Mouse (Mus musculus): ENCODE measurements around the gene Glmn. TPM values are rescaled to one million over a fixed set of nuclear protein-coding genes. Genes with fewer than 3 reads are reported as not detected.

Gene Glmn
- total and polyA plus RNA-seq, 3 experiments: 11.6 to 29.1 (median 28.2) TPM

DNA sequence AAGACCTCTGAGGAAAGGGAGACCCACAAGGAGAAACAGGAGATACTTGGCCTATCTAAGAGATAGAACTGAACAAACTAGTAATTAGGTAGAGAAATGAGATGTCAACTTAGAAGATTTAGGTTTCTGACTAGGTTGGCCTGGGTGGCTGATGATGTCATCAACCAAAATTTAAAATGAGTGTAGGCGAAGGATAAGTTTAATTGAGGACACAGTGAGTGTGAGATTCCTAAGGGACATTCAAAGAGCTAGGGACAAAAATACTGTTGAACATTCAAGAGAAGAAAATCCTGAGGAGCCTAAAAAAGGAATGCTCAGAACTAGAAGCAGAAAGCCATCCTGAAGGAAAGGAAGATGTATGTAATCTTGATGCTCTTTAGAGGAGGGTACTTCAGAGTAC is 81.6 kb downstream of the Glmn start:
- Histone ChIP-seq H3K79me2 (replicated peaks; ENCODE audit: control insufficient read depth, extremely low read depth, insufficient read depth, poor library complexity, severe bottlenecking) (no peaks in the 10 kb centered on the region), H3K36me3 (replicated peaks in 1 of 2; ENCODE audit: control insufficient read depth in 1 of 2, insufficient read depth in 1 of 2, low read length in 1 of 2) (peaks cover 0 to 3% of the 10 kb centered on the region in 2 experiments), H3K9me3 (replicated peaks; ENCODE audit: low read length) (no peaks in the 10 kb centered on the region), H3K4me2 (ENCODE audit: insufficient read depth, low read depth, poor library complexity, severe bottlenecking) (no peak overlapping the region), H3K27me3 (replicated peaks) (no peaks in the 10 kb centered on the region), H3K27ac (ENCODE audit: insufficient read depth, low read depth) (no peak overlapping the region), H3K4me1 (ENCODE audit: control insufficient read depth in 1 of 2, insufficient read depth in 2 of 2) (peaks cover 5 to 24% of the 10 kb centered on the region in 2 experiments; a peak in 3 of 4 replicates), H3K4me3 (replicated peaks in 1 of 3; ENCODE audit: low read depth in 2 of 3, low read length in 2 of 3, poor library complexity in 1 of 3) (no peak overlapping the region), H3K9ac (ENCODE audit: insufficient read depth, low read depth) (no peak overlapping the region)
- dilution Hi-C loops (cut with MboI; ENCODE audit: extremely low pct_ligation_motif_present, extremely low pct_unique_long_range_greater_than_20kb, low sequenced_read_pairs) (no loop called here), in situ Hi-C loops (cut with MboI; ENCODE audit: low pct_ligation_motif_present, low pct_unique_long_range_greater_than_20kb, low sequenced_read_pairs) (loop anchor here (5.0 to 25.0 kb wide), 2 partner anchors 179 to 529 kb away; no protein-coding TSS in a partner anchor)
- no peak for DNase-seq (ENCODE audit: extremely low read depth)
- TF ChIP-seq POLR2A (IDR thresholded peaks at IDR 0.05; ENCODE audit: low read depth, low read length) (no peak), CHD1 (IDR thresholded peaks at IDR 0.05; ENCODE audit: low read depth, low read length) (no peak), ZKSCAN1 (IDR thresholded peaks at IDR 0.05; ENCODE audit: borderline replicate concordance, low read depth, low read length) (no peak), UBTF (IDR thresholded peaks at IDR 0.05; ENCODE audit: low read depth, low read length) (no peak), NELFE (IDR thresholded peaks at IDR 0.05; ENCODE audit: low read depth, low read length) (no peak), TBP (conservative IDR thresholded peaks at IDR 0.05; ENCODE audit: low read depth, low read length) (no peak), USF1 (IDR thresholded peaks at IDR 0.05; ENCODE audit: low read depth, low read length) (no peak), ZMIZ1 (IDR thresholded peaks at IDR 0.05; ENCODE audit: low read depth, low read length) (no peak), JUN (IDR thresholded peaks at IDR 0.05; ENCODE audit: insufficient read depth, low read depth, low read length) (no peak), USF2 (conservative IDR thresholded peaks at IDR 0.05; ENCODE audit: low read depth, low read length) (no peak), MAZ (IDR thresholded peaks at IDR 0.05; ENCODE audit: low read depth, low read length) (no peak), CTCF (conservative IDR thresholded peaks at IDR 0.05 in 1 of 2, IDR thresholded peaks at IDR 0.05 in 1 of 2; ENCODE audit: low read depth in 2 of 2, low read length in 2 of 2) (no peak), HCFC1 (IDR thresholded peaks at IDR 0.05; ENCODE audit: low read depth, low read length) (no peak), ZNF384 (IDR thresholded peaks at IDR 0.05; ENCODE audit: low read depth, low read length) (no peak), SMC3 (IDR thresholded peaks at IDR 0.05; ENCODE audit: low read depth, low read length) (no peak), SIN3A (IDR thresholded peaks at IDR 0.05; ENCODE audit: low read length) (no peak), MYC (IDR thresholded peaks at IDR 0.05; ENCODE audit: low read depth, low read length) (no peak)

DNA sequence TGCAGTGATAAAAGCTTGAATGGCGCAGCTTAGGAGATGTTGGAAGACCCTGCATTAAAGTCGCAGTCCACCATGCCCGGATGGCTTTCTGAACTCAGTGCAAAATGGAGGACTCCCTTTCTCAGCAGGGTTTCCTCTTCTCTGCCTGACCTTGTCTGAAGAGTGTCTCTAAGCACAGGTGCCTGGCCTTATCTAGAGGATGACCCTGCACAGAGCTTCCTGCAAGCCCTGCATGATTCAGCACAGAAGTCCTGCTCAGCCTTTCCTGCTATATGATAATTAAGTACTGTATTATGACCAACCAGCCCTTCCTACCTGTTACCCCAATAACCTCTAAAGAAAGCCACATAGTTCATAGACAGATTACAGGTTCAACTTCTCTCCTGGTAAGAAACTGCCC is 82.2 kb downstream of the Glmn start:
- no peaks in the 10 kb centered on the region for H3K9me3 ChIP-seq (replicated peaks; ENCODE audit: low read length)
- dilution Hi-C loops (cut with MboI; ENCODE audit: extremely low pct_ligation_motif_present, extremely low pct_unique_long_range_greater_than_20kb, low sequenced_read_pairs): no loop called here
- no peak overlapping the region for H3K4me3 ChIP-seq (replicated peaks in 1 of 3; ENCODE audit: low read depth in 2 of 3, low read length in 2 of 3, poor library complexity in 1 of 3)
- no peak overlapping the region for H3K9ac ChIP-seq (ENCODE audit: insufficient read depth, low read depth)
- peaks cover 2 to 6% of the 10 kb centered on the region in 2 experiments for H3K36me3 ChIP-seq (replicated peaks in 1 of 2; ENCODE audit: control insufficient read depth in 1 of 2, insufficient read depth in 1 of 2, low read length in 1 of 2)
- no peak for DNase-seq (ENCODE audit: extremely low read depth)
- in situ Hi-C loops (cut with MboI; ENCODE audit: low pct_ligation_motif_present, low pct_unique_long_range_greater_than_20kb, low sequenced_read_pairs): loop anchor here (5.0 to 25.0 kb wide), 2 partner anchors 178 to 528 kb away; no protein-coding TSS in a partner anchor
- H3K4me1 ChIP-seq (ENCODE audit: control insufficient read depth in 1 of 2, insufficient read depth in 2 of 2): peaks cover 5 to 24% of the 10 kb centered on the region in 2 experiments; a peak in 3 of 4 replicates
- no peak overlapping the region for H3K27ac ChIP-seq (ENCODE audit: insufficient read depth, low read depth)
- H3K4me2 ChIP-seq (ENCODE audit: insufficient read depth, low read depth, poor library complexity, severe bottlenecking): no peak overlapping the region
- no peak for TF ChIP-seq BHLHE40 (IDR thresholded peaks at IDR 0.05; ENCODE audit: low read depth, low read length)
- no peak for TF ChIP-seq ZNF384 (IDR thresholded peaks at IDR 0.05; ENCODE audit: low read depth, low read length)
- TF ChIP-seq JUND (conservative IDR thresholded peaks at IDR 0.05; ENCODE audit: low read depth, low read length): no peak
- no peak for TF ChIP-seq E2F4 (IDR thresholded peaks at IDR 0.05; ENCODE audit: insufficient replicate concordance, low read depth, low read length)
- no peak for TF ChIP-seq POLR2AphosphoS2 (IDR thresholded peaks at IDR 0.05; ENCODE audit: low read depth, low read length)
- TF ChIP-seq NRF1 (IDR thresholded peaks at IDR 0.05; ENCODE audit: low read depth, low read length): no peak
- TF ChIP-seq HCFC1 (IDR thresholded peaks at IDR 0.05; ENCODE audit: low read depth, low read length): no peak
- no peak for TF ChIP-seq CHD2 (IDR thresholded peaks at IDR 0.05; ENCODE audit: low read length)
- no peak for TF ChIP-seq CTCF (conservative IDR thresholded peaks at IDR 0.05 in 1 of 2, IDR thresholded peaks at IDR 0.05 in 1 of 2; ENCODE audit: low read depth in 2 of 2, low read length in 2 of 2)
- no peak for TF ChIP-seq ELF1 (IDR thresholded peaks at IDR 0.05; ENCODE audit: low read depth, low read length)
- no peak for TF ChIP-seq ETS1 (conservative IDR thresholded peaks at IDR 0.05; ENCODE audit: low read depth, low read length)
- TF ChIP-seq MYC (IDR thresholded peaks at IDR 0.05; ENCODE audit: low read depth, low read length): no peak
- TF ChIP-seq KAT2A (IDR thresholded peaks at IDR 0.05; ENCODE audit: insufficient replicate concordance, low read length): no peak
- no peak for TF ChIP-seq USF1 (IDR thresholded peaks at IDR 0.05; ENCODE audit: low read depth, low read length)
- no peaks in the 10 kb centered on the region for H3K27me3 ChIP-seq (replicated peaks)
- H3K79me2 ChIP-seq (replicated peaks; ENCODE audit: control insufficient read depth, extremely low read depth, insufficient read depth, poor library complexity, severe bottlenecking): no peaks in the 10 kb centered on the region

All from CH12.LX (cell line).